Mouse (Mus musculus) urinary bladder, postnatal 36 days (tissue): ENCODE measurements around the gene Trp53rka.

Source experiments
- DNase-seq, 2 experiments: peaks; one replicate each; pipeline ENCODE4 v3.0.0; 2022; ENCODE audit warnings: low spot score in 2 of 2, mixed read lengths in 1 of 2

Gene Trp53rka

GRCm38 (mm10) chr2:165485826-165486225, 7.3 kb downstream of the Trp53rka start:
- no peak for DNase-seq

DNA sequence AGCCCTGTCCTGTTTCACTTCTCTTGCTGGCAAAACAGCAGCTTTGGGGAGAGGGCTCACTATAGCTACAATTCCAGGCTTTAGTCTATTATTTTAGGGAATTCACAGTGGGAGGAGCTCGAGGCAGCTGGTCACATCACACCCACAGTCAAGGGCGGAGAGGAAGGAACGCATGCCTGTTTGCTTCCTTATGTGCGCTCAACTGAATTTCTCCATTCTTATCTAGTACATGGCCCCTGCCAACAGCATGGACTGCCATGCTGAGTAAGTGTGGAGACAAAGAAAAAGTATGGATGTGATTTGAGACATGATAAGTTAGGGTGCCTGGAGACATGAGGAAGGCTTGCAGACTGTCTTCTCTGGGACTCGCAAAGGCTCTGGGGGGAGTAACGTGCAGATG, 9.0 kb downstream of the Trp53rka start:
- no peak for DNase-seq

GRCm38 (mm10) chr2:165482003-165482402, 11.1 kb downstream of the Trp53rka start:
- no peak for DNase-seq

DNA sequence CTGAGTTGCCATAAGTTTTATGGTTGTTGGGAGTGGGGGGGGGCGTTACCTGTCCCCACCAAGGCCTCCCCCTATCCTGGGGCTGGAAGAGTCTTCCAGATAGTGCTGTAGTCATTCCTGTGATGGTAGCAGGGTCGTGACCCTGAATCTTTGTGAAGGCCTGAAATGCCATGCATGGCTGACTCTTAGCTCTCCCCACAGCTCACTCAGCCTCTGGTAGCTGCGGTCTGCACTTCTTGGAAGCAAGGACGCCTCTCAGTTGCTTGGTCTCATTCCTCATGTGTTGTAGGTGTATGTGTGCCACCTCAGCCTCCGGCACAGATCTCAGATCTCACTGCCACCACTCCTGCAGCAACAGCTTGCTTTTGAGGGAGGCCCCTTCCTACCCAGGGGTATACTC, 17.3 kb downstream of the Trp53rka start:
- DNase-seq = no peak

GRCm38 (mm10) chr2:165475412-165475811, 17.7 kb downstream of the Trp53rka start:
- no peak for DNase-seq

- no peak for DNase-seq
These were observed 20.1 kb downstream of the Trp53rka start, which contains the start of gene Slc13a3 for GRCm38 (mm10) chr2:165473003-165473402. TSS of gene Slc13a3 (minus strand) at chr2:165473230.

- DNase-seq = no peak
These were observed 21.2 kb downstream of the Trp53rka start for GRCm38 (mm10) chr2:165471943-165472342.

DNA sequence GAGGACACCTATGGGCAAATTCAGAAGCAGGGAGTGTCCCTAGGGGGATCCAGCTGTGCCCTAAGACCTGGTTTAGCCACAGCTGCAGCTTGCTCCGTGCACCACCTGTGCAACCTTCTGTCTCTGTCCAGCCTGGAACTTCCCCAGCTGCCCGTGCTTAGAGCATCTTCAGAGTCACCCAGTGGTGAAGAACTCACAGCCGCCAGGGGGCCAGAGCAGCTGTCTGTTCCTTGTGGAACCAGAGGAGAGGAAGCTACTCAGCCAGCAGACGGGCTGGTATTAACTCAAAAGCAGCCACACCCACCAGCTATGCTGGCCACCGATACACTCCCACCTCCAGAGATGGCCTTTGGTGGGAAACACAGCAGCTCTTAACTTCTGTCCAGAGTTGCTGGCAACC, 23.0 kb downstream of the Trp53rka start:
- no peak for DNase-seq

- no peak for DNase-seq
These were observed 25.2 kb downstream of the Trp53rka start for GRCm38 (mm10) chr2:165467824-165468452.

DNA sequence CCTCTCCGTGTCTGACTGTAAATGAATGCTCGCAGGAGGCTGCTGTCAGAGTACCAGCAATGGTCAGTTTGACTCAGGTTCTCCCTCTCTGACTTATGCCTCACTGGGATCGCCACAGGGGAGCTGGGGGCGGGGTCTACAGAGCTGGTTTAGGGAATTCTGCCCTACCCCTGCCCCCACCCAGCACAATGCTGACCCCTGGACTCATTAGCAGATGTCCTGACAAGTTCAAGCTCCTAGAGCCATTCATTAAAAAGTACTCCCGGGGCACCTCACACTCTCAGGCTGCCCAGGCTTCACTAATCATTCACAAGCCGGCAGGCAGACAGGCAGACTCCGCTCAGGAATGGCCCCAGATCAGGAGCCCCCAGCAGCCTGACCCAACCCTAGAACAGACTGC, 33.5 kb downstream of the Trp53rka start:
- no peak for DNase-seq

- no peak for DNase-seq
These were observed 34.9 kb downstream of the Trp53rka start for GRCm38 (mm10) chr2:165458189-165458588.

GRCm38 (mm10) chr2:165456710-165457109, 36.4 kb downstream of the Trp53rka start:
- no peak for DNase-seq

DNA sequence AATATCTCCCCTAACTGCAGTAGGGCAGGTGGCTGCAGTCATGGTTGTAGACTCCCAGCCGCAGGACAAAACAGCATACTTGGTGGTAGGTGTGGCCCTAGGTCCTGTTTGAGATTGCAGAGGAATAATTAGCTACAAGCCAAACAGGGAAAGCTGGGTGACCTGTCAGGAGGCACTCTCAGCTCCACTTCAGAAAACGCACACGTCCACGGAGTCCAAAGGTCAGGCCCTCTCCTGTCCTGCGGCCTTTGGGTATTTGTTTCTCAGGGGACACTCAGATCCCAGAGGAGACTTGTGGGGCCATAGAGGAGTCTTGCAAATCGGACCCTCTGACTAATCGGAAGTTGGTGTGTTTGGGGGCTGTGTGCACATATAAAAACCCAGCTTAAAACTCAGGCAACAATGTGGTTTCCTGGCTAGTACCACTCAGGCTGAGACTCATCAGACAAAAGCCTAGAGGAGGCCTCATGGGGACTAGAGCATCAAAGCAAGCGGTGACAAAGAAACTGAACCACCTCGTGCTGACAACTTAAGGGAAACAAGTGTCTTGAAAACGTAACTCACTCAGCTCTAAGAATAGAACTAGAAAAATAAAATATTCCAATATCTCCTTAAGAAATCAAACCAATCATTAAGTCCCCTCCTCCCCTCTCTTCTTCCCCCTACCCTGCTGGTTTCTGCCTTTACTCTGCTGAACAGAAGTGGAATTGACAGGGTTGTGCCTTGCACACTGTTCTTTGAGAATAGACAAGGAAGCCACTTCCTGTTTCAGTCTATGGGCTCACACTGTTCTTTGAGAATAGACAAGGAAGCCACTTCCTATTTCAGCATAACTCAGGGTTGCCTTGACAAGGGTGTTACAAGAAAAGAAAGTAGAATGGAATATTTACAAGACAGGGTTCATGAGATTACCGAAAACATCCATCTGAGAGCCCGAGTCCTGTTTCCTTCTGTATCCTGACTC, 40.1 kb downstream of the Trp53rka start:
- no peak for DNase-seq

- DNase-seq = no peak
These were observed 44.6 kb downstream of the Trp53rka start for GRCm38 (mm10) chr2:165448475-165448874.

- DNase-seq = no peak
These were observed 48.3 kb downstream of the Trp53rka start for GRCm38 (mm10) chr2:165444861-165445260.

GRCm38 (mm10) chr2:165442981-165443380, 50.1 kb downstream of the Trp53rka start:
- peak in 1 of 2 experiments; percentile 9 for DNase-seq

GRCm38 (mm10) chr2:165441613-165442012, 51.5 kb downstream of the Trp53rka start:
- DNase-seq = no peak
